Mouse (Mus musculus) megakaryocyte, embryonic 14.5 days (primary cell): Measurements from ENCODE around the gene Amz1.

ENCODE experiments used
- FLI1 ChIP-seq: IDR thresholded peaks from 2 replicates; pipeline ENCODE4 v1.6.1; 2012; ENCODE audit warnings: low read length, inconsistent platforms, mixed read lengths
- GATA1 ChIP-seq: IDR thresholded peaks from 3 replicates; pipeline ENCODE4 v1.6.1; 2012; ENCODE audit warnings: mixed read lengths, low read length, inconsistent platforms, borderline replicate concordance

DNA sequence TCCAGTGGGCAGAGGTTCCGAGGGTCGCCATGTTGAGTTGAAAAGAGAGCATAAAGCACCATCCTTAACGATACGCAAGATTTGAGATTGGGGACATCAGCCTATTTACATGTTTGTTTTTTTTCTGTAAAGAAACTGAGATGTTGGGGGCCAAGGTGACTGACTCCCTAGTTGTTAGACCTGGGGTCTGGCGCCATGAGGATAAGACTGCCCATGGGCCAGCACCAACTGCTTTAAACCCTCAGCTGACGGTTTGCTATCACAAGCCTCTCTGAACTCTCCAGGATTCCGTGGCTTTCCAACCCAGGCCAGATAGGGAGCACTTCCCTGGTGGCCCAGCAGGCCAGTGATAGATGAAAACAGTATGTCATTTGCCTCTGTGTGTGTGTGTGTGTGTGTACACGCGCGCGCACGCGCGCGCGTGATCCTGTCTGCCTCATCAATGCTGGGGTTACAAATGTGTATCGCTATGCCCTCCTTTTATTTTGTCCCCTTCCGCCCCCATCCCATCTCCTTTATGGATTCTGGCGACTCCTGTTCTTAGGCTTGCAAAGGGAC, 21.2 kb upstream of the Amz1 start:
- no peak for TF ChIP-seq GATA1
- TF ChIP-seq FLI1 = no peak
